Mouse (Mus musculus) liver, embryonic 13.5 days (tissue): Measurements from ENCODE around the gene Ear14. TPM values are rescaled to one million over a fixed set of nuclear protein-coding genes. Genes with fewer than 3 reads are reported as not detected.
"Not testable (repeated sequence)": the region's sequence is repeated elsewhere in the genome, so short reads cannot be mapped to it uniquely, and the experiment has no call there.

Experiments used
- ATAC-seq: fragments of 200-750 bp; cut with Nextera tagmentation; 2 replicates; pipeline ENCODE4 v1.8.0; 2017; ENCODE audit warnings: low read depth, mild to moderate bottlenecking, moderate number of reproducible peaks, moderate library complexity
- DNase-seq: peaks from one replicate; pipeline ENCODE4 v3.0.0; 2022
- H3K27ac ChIP-seq: fragments of 300-500 bp; sonication (generic); 2 replicates; pipeline ENCODE4 v1.5.1; 2015; ENCODE audit warnings: moderate library complexity, mild to moderate bottlenecking, inconsistent platforms
- H3K27me3 ChIP-seq: fragments of 300-500 bp; sonication (generic); 2 replicates; pipeline ENCODE4 v1.6.1; 2015; ENCODE audit warnings: mild to moderate bottlenecking, inconsistent platforms
- H3K36me3 ChIP-seq: fragments of 300-500 bp; sonication (generic); 2 replicates; pipeline ENCODE4 v1.6.1; 2015; ENCODE audit warnings: mild to moderate bottlenecking, inconsistent platforms
- H3K4me1 ChIP-seq: fragments of 300-500 bp; sonication (generic); replicated peaks from 2 replicates; pipeline ENCODE4 v1.6.1; 2015; ENCODE audit warnings: inconsistent platforms
- H3K4me2 ChIP-seq: fragments of 300-500 bp; sonication (generic); 2 replicates; pipeline ENCODE4 v1.6.1; 2015; ENCODE audit warnings: inconsistent platforms, mild to moderate bottlenecking, moderate library complexity
- H3K4me3 ChIP-seq: fragments of 300-500 bp; sonication (generic); replicated peaks from 2 replicates; pipeline ENCODE4 v1.5.1; 2015; ENCODE audit warnings: mild to moderate bottlenecking, inconsistent platforms
- H3K9ac ChIP-seq: fragments of 300-500 bp; sonication (generic); 2 replicates; pipeline ENCODE4 v1.6.1; 2015; ENCODE audit warnings: mild to moderate bottlenecking, inconsistent platforms
- H3K9me3 ChIP-seq: fragments of 300-500 bp; sonication (generic); replicated peaks from 2 replicates; pipeline ENCODE4 v1.6.1; 2016; ENCODE audit warnings: inconsistent platforms
- WGBS: fragments of 180-500 bp; shearing (Covaris S2); methylation state at CpG from one replicate; pipeline ENCODE4 v1.1.7; 2015; ENCODE audit not compliant: insufficient replicate concordance; 5-methylcytosine and 5-hydroxymethylcytosine counted together
- polyA plus RNA-seq: library from polyadenylated mRNA; unstranded; fragments of >200 nt; fragmentation: Nextera tagmentation; extraction: Ambion mirVana; gene quantifications from 2 replicates; pipeline ENCODE4 v1.2.1, GENCODE M21; 2015

Gene Ear14
- polyA plus RNA-seq, 1 experiment from 2014 or later, result not detected

DNA sequence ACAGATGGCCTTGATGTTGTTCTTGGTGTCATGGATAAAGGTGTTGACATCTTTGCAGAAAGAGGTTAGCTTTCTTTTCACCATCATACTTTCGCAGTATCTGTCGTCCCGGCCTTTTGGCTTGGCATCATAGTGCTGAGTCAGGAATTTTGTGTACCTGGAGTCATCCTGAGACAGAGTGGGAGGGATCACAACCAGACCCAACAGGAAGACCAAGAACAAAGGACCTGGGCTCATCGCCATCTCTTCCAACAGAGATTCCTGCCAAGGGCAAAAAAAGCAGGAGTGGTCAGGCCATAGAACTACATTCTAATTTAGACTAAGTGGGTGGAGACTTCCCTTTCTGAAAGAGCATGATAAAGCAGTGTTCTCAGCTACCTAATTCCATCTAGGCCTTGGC is 7.5 kb upstream of the Ear14 start:
- H3K36me3 ChIP-seq, result no peaks in the 10 kb centered on the region
- no peak overlapping the region for H3K4me2 ChIP-seq
- no peaks in the 10 kb centered on the region for H3K27me3 ChIP-seq
- H3K4me3 ChIP-seq, result no peak overlapping the region
- no peak for ATAC-seq
- WGBS, result 79% methylated on average over 4 of the region's 4 CpGs
- no peak for DNase-seq
- H3K4me1 ChIP-seq, result no peaks in the 10 kb centered on the region
- H3K9ac ChIP-seq, result no peak overlapping the region
- H3K27ac ChIP-seq, result no peak overlapping the region
- no peaks in the 10 kb centered on the region for H3K9me3 ChIP-seq

GRCm38 (mm10) chr14:51199098-51200023 is 3.8 kb upstream of the Ear14 start, which contains the start of gene Ang2:
Gene Ang2 (minus strand): TSS chr14:51199148.
- DNase-seq (no peak), ATAC-seq (no peak)
- no peak within 1 kb of the TSS for H3K4me3 ChIP-seq
- H3K27me3 ChIP-seq, result no peaks in the 10 kb centered on the region
- WGBS, result 58% methylated on average over 5 of the region's 5 CpGs
- H3K27ac ChIP-seq, result no peak within 1 kb of the TSS
- H3K9me3 ChIP-seq, result no peaks in the 10 kb centered on the region
- H3K4me1 ChIP-seq, result no peaks in the 10 kb centered on the region
- no peak within 1 kb of the TSS for H3K4me2 ChIP-seq
- H3K36me3 ChIP-seq, result no peaks in the 10 kb centered on the region
- H3K9ac ChIP-seq, result no peak within 1 kb of the TSS

DNA sequence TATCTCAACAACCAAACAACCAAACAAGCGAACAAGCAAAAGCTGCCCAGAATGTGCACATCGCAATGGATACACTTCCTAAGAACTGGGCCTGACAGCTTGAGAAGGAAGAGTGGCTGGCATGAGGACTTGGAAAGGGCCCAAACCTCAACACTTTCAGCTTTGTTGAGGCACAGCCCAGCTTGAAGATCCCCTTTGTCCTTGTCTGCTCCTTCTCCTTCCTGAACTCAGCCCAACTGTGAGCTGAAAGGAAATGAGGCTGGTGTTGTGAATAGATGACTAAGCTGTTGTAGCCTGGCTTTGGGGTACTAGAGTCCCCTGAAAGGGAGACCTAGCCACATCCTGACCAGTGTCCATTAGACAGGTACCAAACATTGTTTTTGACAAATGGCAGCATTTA is 3.1 kb upstream of the Ear14 start:
- no peak overlapping the region for H3K4me3 ChIP-seq
- H3K9ac ChIP-seq, result no peak overlapping the region
- no peaks in the 10 kb centered on the region for H3K4me1 ChIP-seq
- H3K27me3 ChIP-seq, result no peaks in the 10 kb centered on the region
- H3K36me3 ChIP-seq, result no peaks in the 10 kb centered on the region
- no peak overlapping the region for H3K27ac ChIP-seq
- no peak overlapping the region for H3K4me2 ChIP-seq
- 72% methylated on average over 2 of the region's 2 CpGs for WGBS
- no peaks in the 10 kb centered on the region for H3K9me3 ChIP-seq
- DNase-seq (no peak), ATAC-seq (no peak)

DNA sequence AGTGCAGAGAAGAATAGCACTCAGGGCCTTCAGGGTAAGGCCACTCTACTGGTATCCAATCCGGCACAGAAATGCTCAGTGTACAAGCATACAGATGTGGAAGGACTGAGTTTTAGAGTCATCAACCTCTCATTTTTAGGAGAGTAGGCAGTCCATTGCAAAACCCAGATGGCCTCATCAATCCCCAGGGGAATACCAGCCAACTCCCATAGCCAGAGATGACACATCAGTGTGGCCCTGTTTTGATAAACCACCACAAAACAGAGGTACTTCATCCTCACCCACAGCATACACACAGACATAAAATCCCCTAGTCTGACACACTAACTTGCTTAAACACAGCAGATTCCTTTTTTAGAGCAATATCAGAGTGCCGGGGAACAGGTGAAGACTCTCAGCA is 2.7 kb upstream of the Ear14 start:
- WGBS, result 73% methylated on average over 2 of the region's 2 CpGs

GRCm38 (mm10) chr14:51220075-51220474 is 16.9 kb downstream of the Ear14 start:
- 56% methylated on average over 3 of the region's 3 CpGs for WGBS
- ATAC-seq, result not testable (repeated sequence)

More for the DNA sequence above, 2.7 kb upstream of the Ear14 start:
- Histone ChIP-seq H3K4me1 (no peaks in the 10 kb centered on the region), H3K9me3 (no peaks in the 10 kb centered on the region), H3K27me3 (no peaks in the 10 kb centered on the region), H3K27ac (no peak overlapping the region), H3K36me3 (no peaks in the 10 kb centered on the region), H3K4me3 (no peak overlapping the region), H3K4me2 (no peak overlapping the region), H3K9ac (no peak overlapping the region)
- ATAC-seq (no peak), DNase-seq (no peak)

DNA sequence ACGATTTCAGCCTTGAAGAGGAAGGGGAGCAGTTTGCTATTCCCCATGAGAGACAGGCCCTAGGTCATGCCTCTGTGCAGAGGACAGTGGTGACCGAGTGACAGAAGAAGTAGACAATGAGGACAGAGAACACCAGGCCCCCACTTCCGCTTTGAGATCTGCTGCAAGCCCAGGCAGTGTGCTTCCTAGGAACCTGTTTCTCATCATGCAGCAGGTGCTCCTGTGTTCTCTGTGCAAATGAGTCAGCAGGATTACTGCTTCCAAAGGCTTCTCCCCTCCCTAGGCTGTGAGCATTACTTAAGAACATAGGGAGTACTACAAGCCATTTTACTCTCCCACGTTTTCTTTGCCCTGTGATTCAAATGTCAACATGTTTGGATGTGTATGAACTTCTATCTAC is 26.5 kb downstream of the Ear14 start:
- peak; percentile 8 for DNase-seq
- not testable (repeated sequence) for H3K4me3 ChIP-seq, H3K36me3 ChIP-seq, ATAC-seq, H3K9ac ChIP-seq, H3K27me3 ChIP-seq, H3K4me2 ChIP-seq, H3K9me3 ChIP-seq, H3K4me1 ChIP-seq, H3K27ac ChIP-seq
- 36% methylated on average over 4 of the region's 4 CpGs for WGBS

More at GRCm38 (mm10) chr14:51220075-51220474, 16.9 kb downstream of the Ear14 start:
- H3K27ac ChIP-seq, H3K4me1 ChIP-seq, H3K36me3 ChIP-seq, H3K4me2 ChIP-seq, H3K4me3 ChIP-seq, H3K9me3 ChIP-seq, DNase-seq, H3K9ac ChIP-seq, H3K27me3 ChIP-seq: not testable (repeated sequence)

DNA sequence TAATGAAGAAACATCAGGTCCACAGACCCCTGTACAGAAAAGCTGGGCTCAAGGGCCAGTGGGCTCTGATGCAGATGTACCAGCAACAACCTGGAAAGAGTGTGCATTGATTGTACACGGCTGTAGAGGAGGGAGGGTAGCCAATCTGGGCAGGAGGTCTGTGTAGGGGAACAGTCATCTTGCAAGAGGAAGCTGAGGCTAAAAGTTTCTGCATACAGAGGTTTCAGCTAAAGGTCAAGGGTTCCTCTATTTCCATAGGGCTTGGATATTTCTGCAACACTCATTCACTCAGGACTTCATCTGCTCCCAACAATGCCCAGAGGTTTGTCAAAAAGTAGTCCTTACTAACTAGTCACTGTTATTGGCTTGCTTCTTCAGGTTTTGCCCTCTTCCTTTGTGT is 34.3 kb downstream of the Ear14 start:
- ATAC-seq, H3K4me2 ChIP-seq, H3K27ac ChIP-seq, H3K9me3 ChIP-seq, DNase-seq, H3K4me3 ChIP-seq, H3K27me3 ChIP-seq, H3K4me1 ChIP-seq, H3K9ac ChIP-seq, H3K36me3 ChIP-seq: not testable (repeated sequence)
- WGBS, result 38% methylated on average over 1 of the region's 1 CpGs

DNA sequence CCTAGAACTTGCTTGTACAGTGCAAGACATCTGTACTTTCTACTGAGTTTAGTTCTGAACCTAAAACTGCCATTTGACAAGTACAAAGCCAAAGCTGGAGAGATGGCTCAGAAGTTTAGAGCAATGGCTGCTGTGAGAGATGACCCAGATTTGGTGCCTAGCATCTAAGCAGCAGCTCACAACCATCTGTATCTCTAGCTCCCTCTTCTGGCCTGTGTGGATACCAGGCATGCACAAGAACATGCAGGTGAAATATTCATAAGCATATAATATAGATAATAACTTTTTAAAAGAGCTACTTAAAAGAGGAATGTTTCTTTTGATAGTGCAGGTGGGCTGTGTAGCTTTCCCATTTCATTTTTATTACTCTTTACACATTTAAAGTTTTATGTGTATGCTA is 37.7 kb downstream of the Ear14 start:
- ATAC-seq, result no peak
- DNase-seq, result no peak
- no peaks in the 10 kb centered on the region for H3K9me3 ChIP-seq

GRCm38 (mm10) chr14:51247736-51248135 is 44.5 kb downstream of the Ear14 start:
- ATAC-seq, result no peak
- Histone ChIP-seq H3K27ac (no peak overlapping the region), H3K4me3 (no peak overlapping the region), H3K36me3 (no peaks in the 10 kb centered on the region), H3K9ac (no peak overlapping the region), H3K9me3 (no peaks in the 10 kb centered on the region), H3K27me3 (no peaks in the 10 kb centered on the region), H3K4me2 (no peak overlapping the region), H3K4me1 (no peaks in the 10 kb centered on the region)
- WGBS, result 74% methylated on average over 1 of the region's 1 CpGs
- DNase-seq, result no peak

More for the DNA sequence above, 37.7 kb downstream of the Ear14 start:
- Histone ChIP-seq H3K4me1 (no peaks in the 10 kb centered on the region), H3K4me3 (no peak overlapping the region), H3K27me3 (no peaks in the 10 kb centered on the region), H3K27ac (no peak overlapping the region), H3K36me3 (no peaks in the 10 kb centered on the region), H3K9ac (no peak overlapping the region), H3K4me2 (no peak overlapping the region)

- Histone ChIP-seq H3K36me3 (no peaks in the 10 kb centered on the region), H3K9ac (no peak overlapping the region), H3K27me3 (no peaks in the 10 kb centered on the region), H3K9me3 (no peaks in the 10 kb centered on the region), H3K4me3 (no peak overlapping the region), H3K27ac (no peak overlapping the region), H3K4me1 (no peaks in the 10 kb centered on the region), H3K4me2 (no peak overlapping the region)
- no peak for ATAC-seq
- no peak for DNase-seq
- 50% methylated on average over 3 of the region's 3 CpGs for WGBS
Observed at GRCm38 (mm10) chr14:51250348-51250747, 47.2 kb downstream of the Ear14 start.

GRCm38 (mm10) chr14:51252206-51252605 is 49.0 kb downstream of the Ear14 start:
- H3K4me3 ChIP-seq, result not testable (repeated sequence)

DNA sequence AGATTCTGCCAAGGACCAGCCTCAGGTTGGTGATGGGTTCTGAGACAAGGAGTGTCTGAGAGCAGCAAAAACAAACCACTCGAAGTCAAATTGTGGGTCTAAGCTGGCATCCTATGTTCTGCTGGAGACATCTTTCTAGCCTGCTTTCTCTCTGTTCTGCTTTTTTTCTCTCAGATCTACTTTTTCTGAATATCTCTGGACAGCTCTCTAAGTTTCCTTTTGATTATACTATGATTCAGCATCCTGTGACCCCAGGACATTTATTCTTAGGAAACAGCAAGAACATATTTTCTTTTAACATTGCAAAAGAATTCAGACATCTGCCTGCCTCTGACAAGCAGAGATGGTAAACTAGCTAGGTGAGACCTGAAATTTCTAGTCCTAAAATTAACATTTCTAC is 50.4 kb downstream of the Ear14 start:
- Histone ChIP-seq H3K27me3 (no peaks in the 10 kb centered on the region), H3K36me3 (no peaks in the 10 kb centered on the region), H3K4me2 (no peak overlapping the region), H3K27ac (no peak overlapping the region), H3K9ac (no peak overlapping the region), H3K4me3 (no peak overlapping the region), H3K4me1 (no peaks in the 10 kb centered on the region), H3K9me3 (no peaks in the 10 kb centered on the region)
- 70% methylated on average over 1 of the region's 1 CpGs for WGBS
- ATAC-seq, result no peak
- no peak for DNase-seq

More at GRCm38 (mm10) chr14:51252206-51252605, 49.0 kb downstream of the Ear14 start:
- ATAC-seq, H3K9ac ChIP-seq, DNase-seq, H3K27ac ChIP-seq, H3K27me3 ChIP-seq, H3K9me3 ChIP-seq, H3K4me2 ChIP-seq, H3K4me1 ChIP-seq, H3K36me3 ChIP-seq: not testable (repeated sequence)
